Mouse (Mus musculus) forebrain, postnatal 0 days (tissue): Measurements from ENCODE around the gene Ccdc30. TPM values are rescaled to one million over a fixed set of nuclear protein-coding genes. Genes with fewer than 3 reads are reported as not detected.

Experiments
- ATAC-seq: fragments of 200-750 bp; cut with Nextera tagmentation; 2 replicates; pipeline ENCODE4 v1.8.0; 2017; ENCODE audit warnings: mild to moderate bottlenecking, moderate library complexity
- DNase-seq: peaks from one replicate; pipeline ENCODE4 v3.0.0-alpha.2; 2015
- H3K27ac ChIP-seq: fragments of 300-500 bp; sonication (generic); 2 replicates; pipeline ENCODE4 v1.5.1; 2014; ENCODE audit warnings: low read depth, mild to moderate bottlenecking, antibody characterized with exemption, low read length, moderate library complexity, mixed read lengths
- H3K27me3 ChIP-seq: fragments of 300-500 bp; sonication (generic); 2 replicates; pipeline ENCODE4 v1.6.1; 2014; ENCODE audit warnings: mild to moderate bottlenecking, low read length, mixed read lengths; ENCODE audit not compliant: insufficient read depth
- H3K36me3 ChIP-seq: fragments of 300-500 bp; sonication (generic); 2 replicates; pipeline ENCODE4 v1.6.1; 2014; ENCODE audit warnings: mild to moderate bottlenecking, moderate library complexity; ENCODE audit not compliant: insufficient read depth
- H3K4me1 ChIP-seq: fragments of 300-500 bp; sonication (generic); 2 replicates; pipeline ENCODE4 v1.6.1; 2014; ENCODE audit warnings: antibody characterized with exemption; ENCODE audit not compliant: insufficient read depth
- H3K4me2 ChIP-seq: fragments of 300-500 bp; sonication (generic); 2 replicates; pipeline ENCODE4 v1.6.1; 2014; ENCODE audit warnings: low read depth, mild to moderate bottlenecking, moderate library complexity
- H3K4me3 ChIP-seq: fragments of 300-500 bp; sonication (generic); 2 replicates; pipeline ENCODE4 v1.5.1; 2014; ENCODE audit warnings: low read depth, low read length, mixed read lengths
- H3K9ac ChIP-seq: fragments of 300-500 bp; sonication (generic); 2 replicates; pipeline ENCODE4 v1.6.1; 2014; ENCODE audit warnings: mild to moderate bottlenecking
- H3K9me3 ChIP-seq: fragments of 300-500 bp; sonication (generic); 2 replicates; pipeline ENCODE4 v1.6.1; 2016; ENCODE audit warnings: low read length
- CTCF ChIP-seq: sonication (generic); IDR thresholded peaks from 2 replicates; pipeline ENCODE4 v1.5.1; 2016; ENCODE audit warnings: antibody characterized with exemption, control low read depth, low read depth
- WGBS: fragments of 180-500 bp; shearing (Covaris S2); extraction: QIAGEN DNeasy Blood & Tissue Kit; methylation state at CpG from one replicate; pipeline ENCODE4 v1.1.7; 2014; 5-methylcytosine and 5-hydroxymethylcytosine counted together
- polyA plus RNA-seq: library from polyadenylated mRNA; unstranded; fragments of >200 nt; fragmentation: Nextera tagmentation; extraction: Ambion mirVana; gene quantifications from 2 replicates; pipeline ENCODE4 v1.2.1, GENCODE M21; 2015
- total RNA-seq: library from RNA; depleted of rRNA; stranded (reverse); fragments of >200 nt; gene quantifications from 2 replicates; pipeline ENCODE4 v1.2.3, GENCODE M21; 2014

The Ccdc30 gene
- total and polyA plus RNA-seq, 2 experiments from 2014 or later, result 16.7 to 23.0 TPM

GRCm38 (mm10) chr4:119320131-119320830, 95.0 kb downstream of the Ccdc30 start, which contains the start of gene Ppih:
TSS of gene Ppih (minus strand) at chr4:119320546.
- Histone ChIP-seq H3K4me3 (peak within 1 kb of the TSS; percentile 64), H3K4me1 (peaks cover 6% of the 10 kb centered on the region), H3K4me2 (peak within 1 kb of the TSS; percentile 88), H3K9me3 (no peaks in the 10 kb centered on the region), H3K36me3 (peaks cover 29% of the 10 kb centered on the region), H3K9ac (peak within 1 kb of the TSS; percentile 68), H3K27ac (peak within 1 kb of the TSS; percentile 93), H3K27me3 (no peaks in the 10 kb centered on the region)
- peak; percentile 97 for DNase-seq
- TF ChIP-seq CTCF, result no peak; the same call in 1 of the 2 replicates
- peak; percentile 99 for ATAC-seq
- whole genome bisulfite sequencing, result 3% methylated on average over 44 of the region's 44 CpGs

GRCm38 (mm10) chr4:119313756-119314155, 101.6 kb downstream of the Ccdc30 start:
- no peak overlapping the region for H3K9ac ChIP-seq
- no peak overlapping the region for H3K4me3 ChIP-seq
- H3K27me3 ChIP-seq, result no peaks in the 10 kb centered on the region
- no peak for DNase-seq
- H3K27ac ChIP-seq, result no peak overlapping the region
- H3K9me3 ChIP-seq, result no peaks in the 10 kb centered on the region
- no peaks in the 10 kb centered on the region for H3K4me1 ChIP-seq
- 94% methylated on average over 1 of the region's 1 CpGs for WGBS
- no peak for ATAC-seq
- H3K36me3 ChIP-seq, result peaks cover 64% of the 10 kb centered on the region
- no peak overlapping the region for H3K4me2 ChIP-seq
- no peak for TF ChIP-seq CTCF

GRCm38 (mm10) chr4:119305418-119305817, 109.9 kb downstream of the Ccdc30 start:
- H3K4me2 ChIP-seq, result no peak overlapping the region
- no peak for DNase-seq
- H3K27ac ChIP-seq, result no peak overlapping the region
- TF ChIP-seq CTCF, result no peak
- no peaks in the 10 kb centered on the region for H3K9me3 ChIP-seq
- H3K4me3 ChIP-seq, result no peak overlapping the region
- H3K27me3 ChIP-seq, result no peaks in the 10 kb centered on the region
- no peak overlapping the region for H3K9ac ChIP-seq
- WGBS, result 89% methylated on average over 5 of the region's 5 CpGs
- ATAC-seq, result no peak
- no peaks in the 10 kb centered on the region for H3K4me1 ChIP-seq
- H3K36me3 ChIP-seq, result peaks cover 27% of the 10 kb centered on the region

GRCm38 (mm10) chr4:119303291-119303690, 112.0 kb downstream of the Ccdc30 start:
- WGBS, result 92% methylated on average over 8 of the region's 8 CpGs
- H3K36me3 ChIP-seq, result peaks cover 13% of the 10 kb centered on the region
- no peak for ATAC-seq

GRCm38 (mm10) chr4:119301777-119302176, 113.5 kb downstream of the Ccdc30 start:
- Histone ChIP-seq H3K4me1 (no peaks in the 10 kb centered on the region), H3K36me3 (peaks cover under 1% of the 10 kb centered on the region; the same call in 1 of the 2 replicates), H3K9ac (no peak overlapping the region), H3K4me3 (no peak overlapping the region), H3K9me3 (no peaks in the 10 kb centered on the region), H3K4me2 (no peak overlapping the region), H3K27ac (no peak overlapping the region), H3K27me3 (no peaks in the 10 kb centered on the region)
- DNase-seq (no peak), ATAC-seq (no peak)
- no peak for TF ChIP-seq CTCF
- WGBS, result 78% methylated on average over 3 of the region's 3 CpGs

More at GRCm38 (mm10) chr4:119303291-119303690, 112.0 kb downstream of the Ccdc30 start:
- Histone ChIP-seq H3K9ac (no peak overlapping the region), H3K4me3 (no peak overlapping the region), H3K9me3 (no peaks in the 10 kb centered on the region), H3K27me3 (no peaks in the 10 kb centered on the region), H3K27ac (no peak overlapping the region), H3K4me2 (no peak overlapping the region), H3K4me1 (no peaks in the 10 kb centered on the region)
- DNase-seq, result no peak
- TF ChIP-seq CTCF, result no peak

GRCm38 (mm10) chr4:119300761-119301160, 114.6 kb downstream of the Ccdc30 start:
- no peaks in the 10 kb centered on the region; the same call in 1 of the 2 replicates for H3K36me3 ChIP-seq
- H3K9ac ChIP-seq, result no peak overlapping the region
- H3K27me3 ChIP-seq, result no peaks in the 10 kb centered on the region
- DNase-seq (no peak), ATAC-seq (no peak)
- WGBS, result 94% methylated on average over 3 of the region's 3 CpGs
- H3K27ac ChIP-seq, result no peak overlapping the region
- H3K9me3 ChIP-seq, result no peaks in the 10 kb centered on the region
- no peak overlapping the region for H3K4me3 ChIP-seq
- no peak overlapping the region for H3K4me2 ChIP-seq
- no peak for TF ChIP-seq CTCF
- H3K4me1 ChIP-seq, result no peaks in the 10 kb centered on the region

GRCm38 (mm10) chr4:119297361-119297760, 118.0 kb downstream of the Ccdc30 start:
- no peak overlapping the region for H3K27ac ChIP-seq
- H3K4me1 ChIP-seq, result 0 out of 2 replicates have a peak, but pooled peaks cover 5% of the 10 kb centered on the region
- 91% methylated on average over 2 of the region's 2 CpGs for WGBS
- ATAC-seq, result no peak
- no peak for DNase-seq
- no peak for TF ChIP-seq CTCF
- H3K4me3 ChIP-seq, result no peak overlapping the region
- no peaks in the 10 kb centered on the region for H3K9me3 ChIP-seq
- H3K36me3 ChIP-seq, result no peaks in the 10 kb centered on the region
- H3K27me3 ChIP-seq, result no peaks in the 10 kb centered on the region
- no peak overlapping the region for H3K4me2 ChIP-seq
- H3K9ac ChIP-seq, result no peak overlapping the region
